Mouse (Mus musculus): Measurements from ENCODE around the gene Zbtb43. TPM values are rescaled to one million over a fixed set of nuclear protein-coding genes. Genes with fewer than 3 reads are reported as not detected.
A peak's percentile ranks its signal among the peaks of the same experiment; 100 is the strongest.

The Zbtb43 gene
- total RNA-seq, 2 experiments from 2014 or later = 21.9 to 26.7 TPM

- no peak for DNase-seq
Observed at GRCm38 (mm10) chr2:33430081-33430770, 38.1 kb downstream of the Zbtb43 start.

DNA sequence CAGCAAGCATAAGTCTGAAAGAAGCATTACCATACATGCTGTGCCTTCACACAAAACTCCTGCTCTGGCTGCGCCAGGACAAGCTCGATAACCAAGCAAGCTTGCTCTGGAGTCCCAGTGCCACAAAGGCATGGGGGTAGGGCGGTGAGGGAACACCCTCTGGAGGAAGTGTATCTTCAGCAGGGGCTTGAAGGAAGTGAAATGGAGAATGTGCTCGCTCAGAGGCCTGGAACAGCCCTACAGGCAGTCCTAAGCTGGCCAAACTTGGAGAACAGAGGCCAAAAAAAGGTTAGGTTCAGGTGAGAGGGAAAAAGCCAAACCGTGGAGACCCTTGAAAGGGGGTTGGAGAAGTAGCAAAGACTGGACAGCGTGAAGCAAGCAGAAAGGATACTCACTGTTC, 39.0 kb downstream of the Zbtb43 start:
- DNase-seq = peak; percentile 38

DNA sequence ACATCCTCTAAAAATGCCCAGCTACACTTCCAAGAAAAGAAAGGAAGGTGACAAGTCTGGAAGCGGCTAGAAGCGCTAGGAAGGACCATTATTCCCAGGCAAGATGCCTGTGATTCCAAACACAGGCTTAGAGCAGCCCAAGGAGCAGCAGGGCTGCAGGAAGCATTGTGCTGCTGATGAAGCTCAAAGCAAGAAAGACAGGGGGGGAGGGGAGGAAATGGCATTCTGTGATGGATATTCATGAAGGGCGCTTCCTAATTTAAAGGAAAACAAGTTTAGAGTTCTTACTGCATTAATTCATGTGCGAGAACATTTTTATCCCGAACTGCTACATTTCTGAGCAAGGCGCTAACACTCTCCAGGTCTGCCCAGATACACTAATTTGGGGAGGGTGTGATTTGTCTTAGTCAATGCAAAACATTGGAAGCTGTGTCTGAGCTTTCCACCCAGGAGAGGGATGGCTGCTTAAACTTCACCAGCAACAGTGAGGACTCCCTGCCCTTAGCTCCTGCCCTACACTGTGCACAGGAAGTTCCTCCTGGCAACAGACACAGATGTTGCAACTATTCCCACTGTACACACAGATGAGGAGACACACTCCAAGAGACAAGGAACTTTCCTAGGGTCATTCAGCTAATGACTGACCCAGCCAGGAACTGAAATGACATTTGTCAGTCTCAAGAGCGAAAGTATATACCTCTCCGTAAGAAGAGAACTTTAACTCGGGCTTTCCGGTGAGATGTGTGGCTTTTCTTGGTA, 41.5 kb downstream of the Zbtb43 start:
- no peak for DNase-seq

DNA sequence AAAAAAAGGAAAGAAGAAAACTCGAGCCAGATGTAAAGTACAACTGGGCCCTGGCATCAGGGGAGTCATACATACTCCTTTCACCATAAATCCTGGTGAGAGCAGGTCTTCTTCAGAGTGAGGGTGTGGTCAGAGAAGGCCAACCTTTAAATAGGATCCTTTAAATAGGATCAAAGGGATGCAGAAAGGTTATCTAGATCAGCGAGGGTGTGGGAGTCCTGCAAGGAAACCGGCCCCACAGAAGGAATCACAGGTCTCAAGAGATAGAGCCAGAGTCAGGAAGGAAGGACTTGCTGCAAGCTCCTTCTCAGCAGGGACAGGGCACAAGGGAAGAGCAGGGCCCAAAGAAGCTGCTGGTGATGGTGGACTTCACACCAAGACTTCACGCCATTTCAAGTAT, 50.9 kb downstream of the Zbtb43 start:
- no peak for DNase-seq

- DNase-seq = no peak
Observed at GRCm38 (mm10) chr2:33414019-33414418, 54.3 kb downstream of the Zbtb43 start.

DNA sequence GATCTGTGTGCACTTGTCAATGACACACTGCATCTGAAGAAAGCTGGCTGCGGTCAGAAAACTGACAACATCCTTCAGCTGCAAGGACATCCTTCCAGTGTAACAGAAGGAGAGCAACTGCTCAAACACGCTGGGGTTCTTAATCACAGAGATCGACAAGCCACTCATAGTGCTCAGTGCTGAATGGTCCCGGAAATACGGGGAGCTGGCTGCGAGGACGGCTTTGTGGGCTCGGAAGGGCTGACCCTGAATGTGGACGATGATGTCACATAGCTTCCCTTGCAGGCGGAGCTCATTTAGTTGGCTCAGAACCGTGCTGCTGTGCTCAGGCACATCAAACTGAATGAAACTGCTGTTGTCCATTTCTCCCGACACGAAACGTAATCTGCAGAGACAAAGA, 56.2 kb downstream of the Zbtb43 start:
- peak; percentile 32 for DNase-seq

- no peak for DNase-seq
Observed at GRCm38 (mm10) chr2:33403511-33404003, 64.8 kb downstream of the Zbtb43 start.

GRCm38 (mm10) chr2:33402638-33403037, 65.7 kb downstream of the Zbtb43 start:
- no peak for DNase-seq

GRCm38 (mm10) chr2:33402236-33402635, 66.1 kb downstream of the Zbtb43 start:
- DNase-seq = peak; percentile 74

DNA sequence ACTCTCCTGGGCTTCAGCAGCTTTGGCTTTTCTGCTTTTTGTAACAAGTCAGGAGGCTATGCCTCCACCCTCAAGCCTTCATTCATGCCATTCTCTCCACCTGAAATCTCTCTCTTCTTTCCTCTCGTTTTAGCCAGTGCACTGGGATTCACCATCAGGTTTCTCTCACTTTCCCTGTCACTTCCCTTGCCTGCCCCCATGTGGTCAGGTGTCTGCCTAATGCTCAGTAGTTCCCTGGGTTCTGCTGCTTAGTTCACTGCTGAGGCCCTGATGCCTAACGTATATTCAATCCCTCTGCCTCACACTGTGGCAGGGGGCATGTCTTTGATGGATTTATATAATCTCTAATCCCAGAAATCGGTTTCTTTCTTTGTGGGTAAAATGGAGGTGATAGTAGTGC, 67.1 kb downstream of the Zbtb43 start:
- peak; percentile 27 for DNase-seq

DNA sequence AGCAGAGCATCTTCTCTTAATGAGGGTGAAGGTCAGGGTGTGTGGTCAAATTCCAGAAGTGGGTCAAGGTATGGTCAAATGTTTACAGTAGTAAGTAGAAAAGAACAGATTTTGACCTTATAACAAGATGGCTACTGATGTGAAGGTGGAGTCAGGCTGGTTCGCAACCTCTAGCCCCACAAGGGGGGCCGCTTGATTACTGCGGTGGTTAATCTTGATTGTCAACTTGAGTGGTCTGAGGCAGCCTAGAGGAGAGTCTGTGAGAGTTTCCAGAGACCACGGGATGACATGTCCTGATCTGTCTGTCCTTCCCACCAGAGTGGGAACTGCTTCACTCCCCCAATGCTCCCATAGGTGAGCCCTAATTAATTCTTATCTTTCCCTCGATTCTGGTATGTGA, 67.8 kb downstream of the Zbtb43 start:
- DNase-seq = no peak

Other genes starting within 250 kb of the Zbtb43 start
- 1 to 10 TPM; 4.2 to 6.3 TPM for gene Ralgps1, start 97.1 kb downstream of the Zbtb43 start, total RNA-seq (2021)
- gene Zbtb34, start 37.2 kb downstream of the Zbtb43 start, total RNA-seq (2021) = 10 to 100 TPM; 20.0 to 21.5 TPM
- under 1 TPM in 1 of 2 experiments, not detected in 1; 0.09 TPM for gene Lmx1b, start 172.0 kb upstream of the Zbtb43 start, total RNA-seq (2021)